Mouse (Mus musculus) small intestine, adult 2 months (tissue): ENCODE measurements around the gene Lce3a.

Source experiments
- CTCF ChIP-seq: fragments of 200-500 bp; IDR thresholded peaks from 2 replicates; pipeline ENCODE4 v1.5.1; 2012; ENCODE audit warnings: low read depth, mild to moderate bottlenecking, control low read depth, inconsistent platforms, low read length, moderate library complexity, mixed read lengths; ENCODE audit not compliant: insufficient replicate concordance, insufficient read length; ENCODE audit errors: extremely low read depth
- POLR2A ChIP-seq: fragments of 200-500 bp; IDR thresholded peaks from 2 replicates; pipeline ENCODE4 v1.6.1; 2012; ENCODE audit warnings: low read depth, mild to moderate bottlenecking, control low read depth, inconsistent platforms, low read length, moderate library complexity

- TF ChIP-seq POLR2A: no peak
- peak; percentile 47; the same call in 1 of the 2 replicates for TF ChIP-seq CTCF
Observed at GRCm38 (mm10) chr3:92907571-92907970, 18.5 kb downstream of the Lce3a start.
